Mouse (Mus musculus): ENCODE data around the gene Heg1. TPM values are rescaled to one million over a fixed set of nuclear protein-coding genes. Genes with fewer than 3 reads are reported as not detected.

The Heg1 gene
- 87.2 and 88.6 TPM in 2 replicates for total RNA-seq (2021)
- long read RNA-seq, experiment 1, partial matches to known transcripts, result 1 of 8 reads
- long read RNA-seq, experiment 1, other reads (novel, unspliced or antisense), result 7 of 8 reads
- long read RNA-seq, experiment 2, partial matches to known transcripts, result 2 of 12 reads
- long read RNA-seq, experiment 2, other reads (novel, unspliced or antisense), result 10 of 12 reads

DNA sequence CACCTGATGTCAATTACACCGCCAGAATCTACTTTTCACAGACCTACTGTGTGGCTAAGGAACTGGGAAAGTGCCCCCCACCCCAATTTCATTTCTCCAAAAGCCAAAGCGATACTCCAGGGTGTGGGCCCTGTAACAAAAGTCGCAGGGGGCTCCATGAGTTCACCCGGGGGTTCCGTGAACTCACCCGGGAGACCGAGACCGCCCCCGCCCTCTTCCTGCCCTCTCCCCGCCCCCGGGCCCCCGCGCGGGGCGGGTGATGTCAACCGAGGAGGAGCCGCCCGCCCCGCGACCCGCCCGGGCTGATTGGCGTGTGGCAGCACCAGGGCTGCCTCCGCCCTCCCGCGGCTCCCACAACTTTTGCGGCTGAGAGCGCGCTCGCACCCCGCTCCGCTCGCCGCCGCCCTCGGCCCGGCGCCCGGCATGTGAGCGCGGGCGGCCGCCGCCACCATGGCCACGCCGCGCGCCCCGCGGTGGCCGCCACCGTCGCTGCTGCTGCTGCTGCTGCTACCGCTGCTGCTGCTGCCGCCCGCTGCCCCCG, at the start of gene Heg1:
TSS of gene Heg1 (plus strand) at position 209 of the 541 bp plus-strand sequence.
- peak; percentile 89 for DNase-seq

- no peak for DNase-seq
Measured at GRCm38 (mm10) chr16:33635836-33636595, 48.2 kb upstream of the Heg1 start.

- DNase-seq, result no peak
Measured at GRCm38 (mm10) chr16:33641779-33642178, 42.4 kb upstream of the Heg1 start.

- no peak for DNase-seq
Measured at GRCm38 (mm10) chr16:33653116-33653515, 31.1 kb upstream of the Heg1 start.

DNA sequence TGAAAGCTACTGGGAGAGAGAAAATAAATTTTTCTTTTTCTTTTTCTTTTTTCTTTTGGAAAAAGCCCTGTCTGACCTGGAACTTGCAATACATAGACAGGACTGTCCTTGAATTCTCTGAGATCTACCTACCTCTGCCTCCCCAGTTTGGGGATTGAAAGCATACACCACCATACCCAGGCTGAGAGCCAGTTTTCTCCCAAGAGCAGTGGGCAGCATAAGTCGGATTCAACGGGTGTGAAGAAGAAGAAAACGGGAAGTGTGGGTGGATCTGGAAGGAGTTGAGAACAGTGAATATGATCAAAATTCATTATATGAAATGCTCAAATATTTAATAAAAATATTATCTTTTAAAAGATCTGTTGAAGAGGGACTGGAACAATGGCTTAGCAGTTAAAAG, 28.7 kb upstream of the Heg1 start:
- DNase-seq, result no peak

- no peak for DNase-seq
Measured at GRCm38 (mm10) chr16:33657191-33657590, 27.0 kb upstream of the Heg1 start.

GRCm38 (mm10) chr16:33658121-33658520, 26.0 kb upstream of the Heg1 start:
- DNase-seq, result no peak

- no peak for DNase-seq
Measured at GRCm38 (mm10) chr16:33659521-33659920, 24.6 kb upstream of the Heg1 start.

DNA sequence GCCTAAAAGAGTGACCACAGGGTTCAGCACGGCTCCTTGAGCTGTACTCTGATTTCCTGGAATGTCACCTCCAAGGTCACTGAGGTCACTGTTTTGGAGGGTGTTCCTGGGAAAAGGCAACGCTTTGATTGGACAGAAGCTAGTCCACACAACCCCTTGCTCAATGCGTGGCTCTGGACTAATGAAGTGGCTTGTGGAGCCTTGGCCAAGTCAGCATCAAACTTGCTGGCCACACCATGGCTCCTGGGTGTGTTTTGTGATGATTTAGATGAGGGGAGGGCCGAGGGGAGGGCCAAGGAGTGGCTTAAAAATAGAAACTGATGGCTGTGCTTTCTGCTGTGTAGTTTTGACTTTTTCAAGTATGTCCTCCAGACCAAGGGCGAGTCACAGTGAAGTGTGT, 24.0 kb upstream of the Heg1 start:
- DNase-seq, result peak; percentile 75

DNA sequence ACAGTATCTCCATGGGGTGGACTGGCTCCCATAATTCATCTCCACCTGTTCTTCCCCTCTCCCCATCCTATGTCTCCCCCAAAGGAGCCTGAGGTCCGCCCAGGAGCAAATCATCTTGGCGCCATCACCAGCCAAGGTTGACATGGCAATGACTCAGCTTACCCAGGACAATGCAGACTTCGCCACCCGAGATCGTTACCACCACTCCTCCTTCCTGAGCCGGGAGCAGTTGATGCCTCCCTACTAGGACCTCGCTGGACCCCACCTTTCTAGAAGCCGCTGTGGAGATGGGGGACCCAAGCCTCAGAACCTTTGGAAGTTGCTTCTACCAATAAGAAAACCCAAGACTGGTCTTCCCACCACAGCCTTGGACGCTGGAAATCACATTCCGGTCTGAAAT, 21.3 kb upstream of the Heg1 start:
- no peak for DNase-seq

DNA sequence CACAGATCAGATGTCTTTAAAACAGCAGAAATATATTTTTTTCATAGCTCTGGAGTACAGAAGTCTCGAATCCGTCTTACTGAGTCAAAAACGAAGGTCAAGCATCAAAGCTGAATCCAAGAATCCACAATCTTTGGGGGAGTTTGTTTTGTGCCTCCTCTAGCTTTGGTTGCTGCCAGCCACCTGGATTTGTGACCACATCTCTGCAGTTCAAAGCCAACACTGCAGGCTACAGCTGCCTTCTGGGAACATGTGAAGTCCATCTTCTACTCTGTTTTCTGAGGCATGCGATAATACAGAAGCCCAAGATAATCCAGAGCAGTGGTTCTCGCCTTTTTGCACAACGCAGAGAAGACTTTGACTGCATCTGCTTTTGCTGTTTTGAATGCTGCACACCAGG, 17.9 kb upstream of the Heg1 start:
- DNase-seq, result no peak

DNA sequence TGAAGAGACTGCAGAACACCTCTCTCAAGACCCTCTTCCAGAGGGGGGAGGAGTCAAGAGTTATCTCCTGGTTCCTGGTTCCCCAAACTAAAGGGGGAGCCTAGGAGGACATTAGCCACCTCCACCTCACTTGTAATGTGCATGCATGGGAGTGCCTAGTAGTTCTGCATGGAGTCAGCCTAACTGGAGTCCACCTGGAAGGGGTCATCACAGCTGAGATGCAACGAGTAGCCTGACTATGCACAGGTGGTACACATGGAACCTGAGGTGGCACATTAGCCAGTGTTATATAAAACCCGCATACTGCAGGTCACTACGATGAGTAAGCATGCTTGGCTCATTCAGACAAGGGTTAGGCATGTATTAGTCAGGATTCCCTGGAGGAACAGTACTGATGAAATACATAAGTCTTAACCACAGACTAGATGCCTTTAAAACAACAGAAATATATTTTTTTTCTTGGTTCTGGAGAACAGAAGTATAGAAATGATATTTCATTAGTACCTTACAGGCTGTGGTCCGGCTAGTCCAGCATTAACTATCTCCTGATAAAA, 17.1 kb upstream of the Heg1 start:
- no peak for DNase-seq

GRCm38 (mm10) chr16:33668448-33668847, 15.7 kb upstream of the Heg1 start:
- DNase-seq, result no peak

DNA sequence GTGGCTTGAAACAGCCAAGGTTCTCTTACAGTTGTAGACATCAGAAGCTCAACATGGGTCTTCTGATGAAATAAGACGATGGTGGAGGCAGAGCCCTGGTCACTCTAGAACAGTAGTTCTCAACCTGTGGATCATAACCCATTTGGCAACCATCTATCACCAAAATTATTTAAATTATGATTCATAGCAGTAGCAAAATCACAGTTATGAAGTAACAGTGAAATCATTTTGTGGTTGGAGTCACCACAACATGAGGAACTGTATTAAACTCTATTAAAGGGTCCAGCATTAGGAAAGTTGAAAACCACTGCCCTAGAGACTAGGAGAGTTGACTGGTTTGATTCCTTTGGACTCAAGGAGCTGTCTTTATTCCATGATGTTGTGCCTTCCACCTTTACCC, 15.1 kb upstream of the Heg1 start:
- no peak for DNase-seq

DNA sequence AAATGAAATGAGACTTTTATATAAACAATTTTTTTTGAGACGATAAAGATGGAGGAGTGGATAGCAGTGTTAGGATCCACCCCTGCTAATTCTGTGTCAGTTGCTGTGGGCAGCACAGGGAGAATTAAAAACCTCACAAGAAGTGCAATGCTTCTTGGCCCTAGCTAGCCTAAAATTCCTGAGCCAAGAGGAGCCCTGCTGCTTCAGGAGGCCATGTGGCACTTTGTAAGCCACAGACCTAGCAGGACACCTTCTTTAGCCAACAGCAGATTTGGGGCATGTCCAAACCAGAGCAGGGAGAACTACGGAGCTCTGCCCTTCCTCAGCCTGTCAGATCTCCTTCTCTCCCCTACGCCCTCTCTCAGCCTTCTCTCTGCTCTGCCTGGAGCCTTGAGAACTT, 13.8 kb upstream of the Heg1 start:
- DNase-seq, result peak; percentile 54

DNA sequence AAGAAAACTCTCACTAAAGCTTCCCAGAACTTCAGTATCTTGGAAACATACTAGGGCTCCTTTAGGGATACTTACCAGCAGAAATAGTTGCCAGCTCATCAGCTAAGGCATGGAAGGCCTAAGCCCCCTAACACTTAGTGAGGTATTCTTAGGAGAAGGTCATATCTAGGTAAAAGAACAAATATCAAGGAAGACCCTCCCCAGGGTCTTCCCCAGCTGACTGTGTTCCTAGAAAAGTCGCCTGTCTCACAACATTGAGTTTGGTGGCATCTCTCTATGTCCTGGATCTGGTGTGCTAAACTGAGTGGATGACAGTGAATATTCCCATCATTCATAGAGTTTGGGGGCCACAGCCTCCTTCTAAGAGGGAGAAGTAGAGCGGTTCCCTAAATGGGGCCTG, 13.2 kb upstream of the Heg1 start:
- DNase-seq, result no peak

DNA sequence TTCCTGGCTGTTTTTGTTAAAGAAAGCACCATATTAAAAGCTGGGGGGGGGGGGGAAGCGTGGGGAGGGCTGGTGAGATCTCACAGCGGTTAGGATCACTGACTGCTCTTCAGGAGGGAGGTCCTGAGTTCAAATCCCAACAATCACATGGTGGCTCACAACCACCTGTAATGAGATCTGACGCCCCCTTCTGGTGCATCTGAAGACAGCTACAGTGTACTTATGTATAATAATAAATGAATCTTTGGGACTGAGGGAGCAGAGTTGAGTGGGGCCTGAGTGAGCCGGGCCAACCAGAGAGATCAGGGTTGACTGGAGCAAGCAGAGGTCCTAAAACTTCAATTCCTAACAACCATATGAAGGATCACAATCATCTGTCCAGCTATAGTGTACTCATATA, 12.0 kb upstream of the Heg1 start:
- no peak for DNase-seq

DNA sequence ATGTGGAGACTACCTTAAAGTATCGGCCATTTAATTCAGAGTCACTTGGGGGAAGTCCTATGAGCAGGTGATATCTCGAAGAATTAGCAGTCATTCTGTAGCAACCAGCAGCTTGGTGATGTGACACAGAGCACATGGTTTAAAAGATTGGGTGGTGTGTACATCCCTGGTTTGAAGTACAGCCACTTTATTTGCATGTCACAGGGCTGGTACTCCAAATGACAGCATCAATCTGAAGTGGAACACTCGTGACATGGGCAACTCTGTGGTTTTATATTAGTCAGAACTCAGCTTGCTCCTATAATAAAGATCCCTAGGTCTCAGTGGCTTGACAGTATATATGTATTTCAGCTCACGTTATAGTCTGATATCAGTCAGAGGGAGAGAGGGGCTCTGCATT, 11.5 kb upstream of the Heg1 start:
- DNase-seq, result no peak

DNA sequence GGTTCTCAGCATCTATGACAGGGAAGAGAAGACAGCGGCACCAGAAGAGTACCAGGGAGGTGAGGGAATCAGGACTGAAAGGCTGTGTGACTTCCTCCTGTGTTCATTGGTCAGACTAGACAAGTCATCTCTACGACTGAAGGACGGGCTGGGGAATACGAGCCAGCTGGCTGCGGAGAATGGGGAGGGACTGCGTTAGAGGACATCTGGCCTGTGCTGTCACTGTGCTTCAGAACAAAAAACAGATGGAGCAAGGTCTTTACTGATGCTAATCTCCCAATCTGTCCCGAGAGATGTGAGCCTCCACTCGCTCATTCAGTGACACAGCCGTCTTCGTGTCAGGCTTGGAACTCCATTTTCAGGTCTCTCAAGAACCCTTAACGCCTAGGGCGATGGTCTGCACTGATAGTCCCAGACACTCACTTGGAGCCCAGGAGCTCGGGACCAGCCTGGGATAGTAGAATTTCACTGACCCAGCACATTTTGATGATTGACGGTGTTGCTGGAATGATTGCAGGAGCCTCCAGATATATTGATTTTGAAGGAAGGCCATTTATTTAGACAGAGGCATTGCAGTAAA, 10.6 kb upstream of the Heg1 start:
- peak; percentile 86 for DNase-seq

DNA sequence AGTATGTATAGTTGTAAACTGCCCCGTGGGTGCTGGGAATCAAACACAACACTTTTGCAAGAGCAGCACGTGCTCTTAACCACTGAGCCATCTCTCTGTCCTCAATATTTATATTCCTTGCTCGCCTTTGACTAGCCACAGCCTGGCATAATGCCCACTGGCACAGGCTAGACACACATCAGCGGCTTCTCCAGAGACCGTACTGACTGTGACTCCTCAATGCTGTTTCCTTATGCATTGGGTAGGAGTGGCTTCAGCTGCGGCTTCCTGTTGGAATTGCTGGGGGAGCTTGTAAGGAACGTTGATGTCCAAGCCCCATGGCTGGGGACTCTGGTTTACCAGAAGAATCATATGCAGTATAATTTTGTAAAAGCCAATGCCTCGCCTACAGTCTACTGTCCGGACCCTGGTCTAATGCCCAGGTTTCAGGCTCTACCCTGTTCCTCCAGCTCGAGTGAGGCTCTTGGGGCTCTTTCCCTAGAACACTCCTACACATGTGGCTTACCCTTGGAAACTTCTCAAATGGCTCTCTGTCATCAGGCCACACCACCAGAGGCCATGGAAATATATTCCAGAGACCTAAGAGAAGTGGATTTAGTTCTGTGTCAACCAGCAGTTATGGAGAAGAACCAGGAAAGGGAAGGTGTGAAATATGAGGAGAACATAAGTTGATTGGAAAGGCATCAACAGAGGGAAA, 8.9 kb upstream of the Heg1 start:
- DNase-seq, result peak; percentile 21

GRCm38 (mm10) chr16:33675848-33676184, 8.4 kb upstream of the Heg1 start:
- DNase-seq, result no peak
